ENCODE assay signal across 7 mouse cellular contexts in genomic region chr5:121710851-121711173, GRCm38 (mm10). TPM values are rescaled to one million over a fixed set of nuclear protein-coding genes. Genes with fewer than 3 reads are reported as not detected.
DNase-seq lines count a peak whose midpoint lies in the region; ATAC-seq and TF ChIP-seq lines count a peak whose summit lies in the region.

No protein-coding gene starts in this region.

- no peak for TF ChIP-seq POLR2A in spleen, adult 2 months (IDR thresholded peaks at IDR 0.05; ENCODE audit: low read depth, low read length)

- peak overlapping the region; percentile 99 for H3K27ac ChIP-seq in spleen, adult 2 months (ENCODE audit: insufficient read depth, low read length)
- H3K27ac ChIP-seq in embryonic facial prominence, embryonic 15.5 days (replicated peaks) = peak overlapping the region; percentile 95
- H3K27ac ChIP-seq in limb, embryonic 12.5 days = peak overlapping the region; percentile 94

- H3K4me1 ChIP-seq in spleen, adult 2 months (ENCODE audit: control insufficient read depth, insufficient read depth, insufficient read length) = peaks cover 4% of the 10 kb centered on the region
- H3K4me1 ChIP-seq in embryonic facial prominence, embryonic 15.5 days = peaks cover 20% of the 10 kb centered on the region
- H3K4me1 ChIP-seq in limb, embryonic 12.5 days (replicated peaks) = peaks cover 25% of the 10 kb centered on the region

- peak overlapping the region; percentile 71 for H3K4me2 ChIP-seq in embryonic facial prominence, embryonic 15.5 days (replicated peaks)
- peak overlapping the region; percentile 78 for H3K4me2 ChIP-seq in limb, embryonic 12.5 days

- H3K9ac ChIP-seq in embryonic facial prominence, embryonic 15.5 days = peak overlapping the region; percentile 90
- H3K9ac ChIP-seq in limb, embryonic 12.5 days (replicated peaks) = peak overlapping the region; percentile 96

- H3K9me3 ChIP-seq in embryonic facial prominence, embryonic 15.5 days (replicated peaks) = no peaks in the 10 kb centered on the region
- H3K9me3 ChIP-seq in limb, embryonic 12.5 days = no peaks in the 10 kb centered on the region

- no peaks in the 10 kb centered on the region; the same call in 1 of the 2 replicates for H3K27me3 ChIP-seq in spleen, adult 2 months (ENCODE audit: control insufficient read depth, insufficient read depth, low read length)
- H3K27me3 ChIP-seq in embryonic facial prominence, embryonic 15.5 days = no peaks in the 10 kb centered on the region
- H3K27me3 ChIP-seq in limb, embryonic 12.5 days = no peaks in the 10 kb centered on the region

- no peaks in the 10 kb centered on the region for H3K36me3 ChIP-seq in spleen, adult 2 months (ENCODE audit: control insufficient read depth, insufficient read depth, low read length)
- H3K36me3 ChIP-seq in embryonic facial prominence, embryonic 15.5 days = no peaks in the 10 kb centered on the region
- peaks cover 11% of the 10 kb centered on the region; the same call in 1 of the 2 replicates for H3K36me3 ChIP-seq in limb, embryonic 12.5 days

- TF ChIP-seq CTCF in spleen, adult 2 months (IDR thresholded peaks at IDR 0.05; ENCODE audit: extremely low read depth, insufficient read depth, insufficient read length, insufficient replicate concordance) = no peak

- DNase-seq in spleen, adult 2 months (ENCODE audit: low read depth in 1 of 2, low spot score in 2 of 2) = no peak
- DNase-seq in spleen, postnatal 10 days (ENCODE audit: low spot score in 2 of 2) = no peak
- DNase-seq in spleen, postnatal 4 days (ENCODE audit: low spot score in 2 of 2) = no peak
- DNase-seq in gastrocnemius, postnatal 25 days = no peak

- under 1% methylated on average over 12 of the region's 12 CpGs for WGBS in spleen, adult 2 months
- WGBS in embryonic facial prominence, embryonic 15.5 days = under 1% methylated on average over 12 of the region's 12 CpGs
- under 1% methylated on average over 12 of the region's 12 CpGs for WGBS in limb, embryonic 12.5 days

- ATAC-seq in embryonic facial prominence, embryonic 15.5 days (ENCODE audit: insufficient number of reproducible peaks, low FRiP score, low TSS enrichment, low read depth) = no peak; the same call in 1 of the 2 replicates
- ATAC-seq in limb, embryonic 12.5 days (ENCODE audit: insufficient number of reproducible peaks, insufficient read depth, low FRiP score, low TSS enrichment, low read depth) = 0 out of 2 replicates have a peak, but pooled peaks have one; percentile 23
- peak; percentile 40; the same call in 1 of the 2 replicates for ATAC-seq in neutrophil, adult 5-6 weeks (ENCODE audit: extremely low read depth, insufficient number of reproducible peaks, low FRiP score, poor library complexity, severe bottlenecking)

- H3K4me3 ChIP-seq in spleen, adult 2 months (ENCODE audit: extremely low read depth, insufficient read depth, insufficient read length) = peak overlapping the region; percentile 100
- H3K4me3 ChIP-seq in embryonic facial prominence, embryonic 15.5 days (replicated peaks) = peak overlapping the region; percentile 97
- peak overlapping the region; percentile 98 for H3K4me3 ChIP-seq in limb, embryonic 12.5 days (replicated peaks)

RNA-seq across cellular contexts. Expression of gene Atxn2, which starts 0.3 kb away (rescaled TPM):
- polyA plus RNA-seq in spleen, adult 2 months (2012; rRNA removed) = 70.0 and 71.9 TPM in 2 replicates
- polyA plus RNA-seq in embryonic facial prominence, embryonic 15.5 days (2015; fragmentation: Nextera tagmentation; extraction: Ambion mirVana) = 60.5 and 65.2 TPM in 2 replicates
- 59.8 and 79.2 TPM in 2 replicates for polyA plus RNA-seq in limb, embryonic 12.5 days (2016; fragmentation: Nextera tagmentation; extraction: Ambion mirVana)
- total RNA-seq in neutrophil, adult 5-6 weeks (2017) = 62.5 and 75.6 TPM in 2 replicates
- total RNA-seq in gastrocnemius, postnatal 25 days (2021) = 10 to 100 TPM; 94.1 to 97.6 TPM

RNA-seq across cellular contexts. Expression of gene Brap, which starts 50.4 kb away (rescaled TPM):
- 17.9 and 22.5 TPM in 2 replicates for polyA plus RNA-seq in spleen, adult 2 months (2012; rRNA removed)
- polyA plus RNA-seq in embryonic facial prominence, embryonic 15.5 days (2015; fragmentation: Nextera tagmentation; extraction: Ambion mirVana) = 47.4 and 50.2 TPM in 2 replicates
- 47.1 and 48.3 TPM in 2 replicates for polyA plus RNA-seq in limb, embryonic 12.5 days (2016; fragmentation: Nextera tagmentation; extraction: Ambion mirVana)
- total RNA-seq in neutrophil, adult 5-6 weeks (2017) = 90.0 and 97.5 TPM in 2 replicates
- 10 to 100 TPM; 27.3 to 30.2 TPM for total RNA-seq in gastrocnemius, postnatal 25 days (2021)

RNA-seq across cellular contexts. Expression of gene Acad10, which starts 50.5 kb away (rescaled TPM):
- polyA plus RNA-seq in spleen, adult 2 months (2012; rRNA removed) = 3.9 and 4.4 TPM in 2 replicates
- polyA plus RNA-seq in embryonic facial prominence, embryonic 15.5 days (2015; fragmentation: Nextera tagmentation; extraction: Ambion mirVana) = 2.8 and 3.4 TPM in 2 replicates
- polyA plus RNA-seq in limb, embryonic 12.5 days (2016; fragmentation: Nextera tagmentation; extraction: Ambion mirVana) = 1.8 and 2.6 TPM in 2 replicates
- 3.1 and 4.1 TPM in 2 replicates for total RNA-seq in neutrophil, adult 5-6 weeks (2017)
- 1 to 10 TPM; 7.3 to 9.3 TPM for total RNA-seq in gastrocnemius, postnatal 25 days (2021)
